Mouse (Mus musculus): ENCODE measurements around the gene Ccdc142.
A peak's percentile ranks its signal among the peaks of the same experiment; 100 is the strongest.

Gene Ccdc142

GRCm38 (mm10) chr6:83118369-83118768 lies 17.0 kb downstream of the Ccdc142 start:
- DNase-seq = no peak

DNA sequence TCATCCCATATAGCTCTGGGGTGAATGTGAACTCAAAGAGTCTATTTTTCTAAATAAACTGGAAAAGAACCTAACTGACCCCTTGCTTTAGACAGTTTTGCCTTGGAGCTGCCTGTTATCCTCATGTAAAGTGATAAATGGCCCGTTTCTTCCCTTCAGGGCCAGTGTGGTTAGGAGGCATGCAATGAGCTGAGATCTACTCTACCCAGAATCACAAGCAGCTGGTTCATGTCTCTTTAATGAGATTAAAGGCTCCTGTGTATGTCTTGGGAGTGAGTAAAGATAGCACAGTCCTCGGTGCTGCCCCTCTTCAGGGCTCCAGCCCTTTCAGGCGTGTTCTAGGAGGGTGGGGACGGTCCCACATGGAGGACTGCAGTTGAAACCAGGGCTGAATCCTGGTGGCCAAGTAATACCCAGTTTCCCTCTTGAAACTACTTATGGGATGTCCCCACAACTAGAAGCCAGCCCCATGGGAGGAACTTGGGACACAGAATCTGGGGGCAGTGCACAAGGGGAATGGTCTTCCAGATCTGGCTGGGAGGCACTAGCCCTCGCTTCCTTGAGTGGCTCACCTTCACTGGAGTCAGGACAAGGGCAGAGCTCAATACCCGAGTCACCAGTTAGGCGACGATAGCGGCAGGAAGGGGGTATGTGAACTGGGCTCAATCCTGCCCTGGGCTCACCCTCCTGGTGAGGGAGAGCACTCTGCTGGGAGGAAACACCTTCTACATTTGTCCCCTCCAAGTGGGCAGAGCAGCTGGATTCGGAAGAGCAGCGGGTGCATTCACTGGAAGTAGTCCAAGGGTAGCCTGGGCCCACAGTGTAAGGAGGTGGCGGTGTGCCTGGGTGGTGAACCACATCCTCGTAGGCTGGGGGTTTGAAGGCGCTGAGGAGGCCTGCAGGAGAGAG lies 17.7 kb downstream of the Ccdc142 start:
- no peak for DNase-seq

DNA sequence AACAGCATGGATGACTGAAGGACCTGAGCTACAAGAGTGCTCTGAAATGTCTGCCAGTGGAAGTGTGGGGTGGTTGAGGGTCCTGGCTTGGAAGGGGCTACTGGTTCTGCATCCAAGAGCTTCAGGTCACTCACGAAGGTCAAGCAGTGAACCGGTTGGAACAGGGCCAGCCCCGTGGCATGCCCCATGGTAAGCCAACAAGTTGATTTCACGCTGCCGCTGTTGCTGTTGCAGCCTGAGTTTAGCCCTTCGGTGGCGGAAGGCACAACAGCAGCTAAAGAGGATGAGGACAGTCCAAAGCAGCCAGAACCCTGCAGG lies 18.3 kb downstream of the Ccdc142 start:
- no peak for DNase-seq

- DNase-seq = peak; percentile 91
These were observed 19.8 kb downstream of the Ccdc142 start, which contains the start of gene Wbp1 for GRCm38 (mm10) chr6:83120930-83121862. TSS of gene Wbp1 (minus strand) at chr6:83121559.

GRCm38 (mm10) chr6:83121863-83122710 lies 20.7 kb downstream of the Ccdc142 start:
- DNase-seq = no peak

DNA sequence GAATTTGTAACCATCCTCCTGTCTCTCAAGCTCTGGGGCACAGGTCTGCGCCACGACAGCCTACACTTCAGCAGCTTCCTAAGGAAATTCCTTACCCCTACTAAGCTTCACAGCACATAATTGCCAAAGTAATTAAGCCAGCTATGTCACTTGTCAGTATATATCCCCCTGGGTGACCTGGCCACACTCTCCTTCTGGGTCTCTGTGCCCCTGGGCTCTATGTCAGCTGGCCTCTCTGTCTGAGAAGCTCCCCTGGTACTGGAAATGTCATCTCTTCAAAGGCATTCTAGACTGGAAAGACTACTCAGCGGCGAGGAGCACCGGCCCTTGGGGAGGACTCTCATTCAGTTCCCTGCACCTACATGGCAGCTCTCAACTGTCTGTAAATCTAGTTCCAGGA lies 21.6 kb downstream of the Ccdc142 start:
- no peak for DNase-seq

DNA sequence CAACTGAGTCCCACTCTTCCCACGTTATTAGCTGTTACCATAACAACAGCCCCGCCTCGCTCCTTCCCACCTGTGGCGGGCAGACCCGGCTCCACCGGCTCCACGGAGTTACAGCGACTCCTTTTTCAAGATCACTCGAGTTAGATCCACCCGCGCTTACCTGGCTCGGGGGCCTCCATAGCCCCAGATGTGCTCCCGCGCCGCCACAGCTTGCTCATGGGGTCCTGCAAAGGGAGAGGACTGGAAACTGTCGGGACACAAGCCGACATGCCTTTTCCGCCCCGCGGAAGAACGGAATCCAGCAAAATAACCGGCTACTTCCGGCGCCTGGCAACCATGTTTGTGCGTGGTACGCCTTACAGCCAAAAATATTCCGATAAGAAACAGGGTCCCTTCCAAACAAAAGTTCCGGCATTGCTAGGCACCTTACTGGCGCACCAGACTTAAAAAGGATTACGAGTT lies 23.5 kb downstream of the Ccdc142 start:
- DNase-seq = peak; percentile 91

DNA sequence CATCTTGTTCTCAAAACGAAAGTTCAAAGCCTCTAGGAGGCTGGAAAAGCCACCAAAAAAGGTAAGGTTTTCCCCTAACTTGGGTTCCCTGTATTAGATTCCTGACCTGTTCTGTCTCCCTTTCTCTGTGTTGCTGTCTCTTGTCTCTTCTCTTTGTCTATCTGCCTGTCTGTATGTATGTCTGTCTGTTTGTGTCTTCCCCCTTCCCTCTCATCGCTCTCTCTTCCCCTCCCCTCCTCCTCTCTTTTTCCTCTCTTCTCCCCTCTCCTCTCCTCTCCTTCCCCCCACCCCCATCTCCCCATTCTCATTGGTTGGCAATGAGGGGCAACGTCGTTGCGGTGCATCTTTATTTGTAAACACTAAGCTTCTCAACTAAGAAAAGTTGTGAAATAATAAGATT lies 23.9 kb downstream of the Ccdc142 start, which contains the start of gene Ino80b:
Ino80b (minus strand) TSS at position 101 of the 400 bp plus-strand sequence.
- no peak for DNase-seq

- no peak for DNase-seq
These were observed 26.0 kb downstream of the Ccdc142 start for GRCm38 (mm10) chr6:83127419-83127818.

DNA sequence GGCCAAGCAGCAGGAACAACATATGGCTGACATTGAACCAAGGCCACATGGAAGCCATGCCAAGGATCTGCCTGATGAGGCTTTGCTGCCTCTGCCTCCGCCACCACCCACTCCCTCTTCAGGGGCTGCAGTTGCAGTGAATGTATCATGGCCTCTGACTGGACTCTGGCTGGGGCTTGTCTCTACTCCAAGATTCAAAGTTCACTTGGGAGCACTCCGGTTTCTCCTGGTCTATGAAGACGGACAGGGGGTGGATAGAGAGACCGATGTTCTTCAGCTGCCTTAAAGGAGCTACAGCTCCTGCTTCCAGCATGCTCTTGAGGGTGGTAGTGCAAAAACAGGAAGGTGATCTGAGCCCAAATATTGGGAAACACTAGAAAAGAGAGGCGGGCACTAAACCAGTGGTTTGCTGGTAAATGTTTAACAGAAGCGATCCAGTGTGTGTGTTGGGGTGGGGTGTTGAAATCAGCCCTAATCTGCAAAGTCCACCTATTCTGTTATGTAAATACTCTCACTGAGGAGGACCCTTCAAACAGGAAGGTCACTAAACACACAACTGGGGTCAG lies 30.2 kb downstream of the Ccdc142 start:
- no peak for DNase-seq

DNA sequence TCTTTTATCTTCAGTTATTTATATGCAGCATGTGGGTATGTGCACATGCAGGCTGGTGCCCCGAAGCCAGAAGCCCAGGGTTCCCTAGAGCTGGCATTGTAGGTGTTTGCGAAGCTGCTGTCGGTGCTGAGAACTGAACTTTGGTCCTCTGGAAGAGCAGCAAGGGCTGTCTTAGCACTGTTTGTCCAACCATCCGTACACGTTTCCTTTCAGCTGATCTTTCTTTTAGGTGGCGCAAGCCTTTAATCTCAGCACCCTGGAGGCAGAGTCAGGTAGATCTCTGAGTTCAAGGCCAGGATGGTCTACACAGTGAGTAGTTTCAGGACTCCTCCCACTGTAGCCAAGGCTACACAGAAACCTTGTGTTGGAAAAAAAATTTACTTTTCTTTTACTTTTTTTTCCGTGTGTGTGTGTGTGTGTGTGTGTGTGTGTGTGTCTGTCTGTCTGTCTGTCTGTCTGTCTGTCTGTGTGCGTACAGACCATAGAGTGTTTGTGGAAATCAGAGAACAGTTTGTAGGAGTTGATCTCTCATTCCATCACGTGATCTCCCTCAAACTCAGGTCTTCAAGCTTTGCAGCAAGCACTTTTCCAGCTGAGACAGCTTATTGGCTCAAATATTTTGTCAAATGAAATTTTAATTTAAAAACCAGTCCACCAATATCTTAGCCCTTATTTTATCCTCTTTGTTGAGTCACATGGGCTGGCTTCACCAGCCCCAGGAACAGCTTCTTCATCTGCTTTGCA lies 30.9 kb downstream of the Ccdc142 start:
- no peak for DNase-seq

GRCm38 (mm10) chr6:83134226-83134625 lies 32.8 kb downstream of the Ccdc142 start:
- DNase-seq = no peak

DNA sequence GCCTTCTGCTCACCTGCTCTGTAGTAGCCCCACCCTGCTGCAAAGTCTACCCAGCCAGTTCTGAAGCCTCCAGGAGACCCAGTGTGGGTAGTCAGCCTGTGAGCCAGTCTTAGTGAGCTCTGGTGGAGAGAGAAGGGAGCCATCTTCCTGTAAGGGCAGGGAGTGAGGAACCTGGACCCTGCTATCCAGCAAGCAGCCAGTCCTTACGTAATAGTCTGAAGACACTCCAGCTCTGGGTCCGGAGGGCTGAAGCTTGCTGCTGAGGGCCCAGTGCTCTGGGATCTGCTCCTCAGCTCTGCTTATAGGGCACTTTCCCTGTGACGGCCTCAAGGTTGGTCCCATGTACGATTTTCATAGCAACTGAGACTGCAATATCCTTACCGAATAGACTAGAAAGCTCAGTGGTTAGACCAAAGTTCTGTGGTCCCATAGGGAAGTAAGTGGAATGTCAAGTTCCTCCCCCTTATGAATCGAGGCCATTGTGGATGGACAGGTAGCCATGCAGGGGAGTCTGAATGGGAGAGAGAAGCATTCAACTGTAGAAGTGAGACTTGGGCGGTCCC lies 33.6 kb downstream of the Ccdc142 start, which contains the start of gene Rtkn:
Rtkn (plus strand) TSS at position 513 of the 563 bp plus-strand sequence.
- DNase-seq = no peak

DNA sequence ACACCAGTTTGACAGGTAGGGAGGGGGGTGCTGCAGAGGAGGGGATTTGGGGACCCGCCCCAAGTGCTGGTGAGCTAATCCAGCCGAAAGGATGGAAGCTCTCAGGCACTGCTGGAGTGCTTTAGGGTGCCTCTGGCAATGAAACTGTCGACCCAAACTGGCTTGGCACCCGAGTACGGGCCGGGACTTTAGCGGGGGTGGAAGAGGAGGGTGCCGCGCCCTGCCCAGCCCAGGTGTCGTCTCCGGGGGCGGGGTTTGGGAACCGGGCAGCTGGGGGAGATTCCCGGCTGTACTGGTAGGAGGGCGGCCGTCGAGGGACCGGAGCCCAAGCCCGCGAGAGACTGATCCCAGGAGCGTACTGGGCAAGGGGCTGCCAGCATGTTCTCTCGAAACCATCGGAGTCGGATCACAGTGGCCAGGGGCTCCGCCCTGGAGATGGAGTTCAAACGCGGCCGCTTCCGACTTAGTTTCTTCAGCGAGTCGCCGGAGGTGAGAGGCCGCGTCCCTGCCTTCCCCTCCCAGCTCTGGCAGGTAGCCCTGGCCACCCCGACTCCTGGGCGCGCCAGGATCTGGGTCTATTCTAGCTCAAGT lies 34.3 kb downstream of the Ccdc142 start:
- DNase-seq = peak; percentile 66

GRCm38 (mm10) chr6:83136291-83136880 lies 35.0 kb downstream of the Ccdc142 start:
- DNase-seq = no peak

- DNase-seq = peak; percentile 68
These were observed 35.6 kb downstream of the Ccdc142 start for GRCm38 (mm10) chr6:83136881-83137575.

DNA sequence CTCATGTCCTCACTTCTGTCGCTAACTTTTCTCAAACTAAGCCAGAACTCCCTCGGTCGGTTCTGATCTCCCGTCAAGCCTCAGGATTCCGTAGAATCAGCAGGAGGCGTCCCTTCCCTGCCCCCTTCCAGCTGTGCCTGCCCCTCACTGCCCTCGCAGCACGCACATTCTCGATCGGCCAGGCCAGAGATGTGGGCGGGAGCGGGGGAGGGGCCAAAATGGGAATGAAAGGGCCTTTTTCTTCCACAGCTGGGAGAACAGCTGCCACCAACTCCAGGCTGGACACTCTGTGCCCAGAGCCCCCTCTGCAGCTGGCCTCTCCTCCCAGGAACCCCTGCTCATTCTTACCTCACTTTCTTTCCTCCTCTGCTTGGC lies 36.2 kb downstream of the Ccdc142 start:
- DNase-seq = peak; percentile 89

GRCm38 (mm10) chr6:83138056-83138455 lies 36.7 kb downstream of the Ccdc142 start:
- no peak for DNase-seq

DNA sequence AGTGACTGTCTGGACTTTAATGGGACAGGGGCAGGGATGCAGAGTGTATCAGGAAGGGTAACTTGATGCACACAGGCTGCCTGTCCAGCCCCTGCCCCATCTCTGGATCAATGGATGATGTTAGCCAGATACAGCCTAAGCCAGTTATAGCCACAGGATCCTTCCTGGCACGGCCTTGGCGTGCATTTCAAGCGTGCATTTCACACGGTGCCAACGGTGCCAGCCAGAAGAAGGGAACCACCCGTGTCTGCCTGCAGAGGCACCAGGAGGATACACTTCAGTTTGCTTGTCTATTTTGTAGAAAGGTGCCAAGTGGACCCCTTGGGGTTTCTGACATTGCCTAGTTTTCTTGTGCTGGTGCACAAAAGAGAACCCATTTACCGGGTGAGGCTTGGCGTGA lies 38.6 kb downstream of the Ccdc142 start:
- no peak for DNase-seq

GRCm38 (mm10) chr6:83141636-83142035 lies 40.2 kb downstream of the Ccdc142 start:
- no peak for DNase-seq

Measured in lung, postnatal 14 days (tissue).